Comparison of ENCODE assay signal across 22 mouse cellular contexts in the genomic region with DNA sequence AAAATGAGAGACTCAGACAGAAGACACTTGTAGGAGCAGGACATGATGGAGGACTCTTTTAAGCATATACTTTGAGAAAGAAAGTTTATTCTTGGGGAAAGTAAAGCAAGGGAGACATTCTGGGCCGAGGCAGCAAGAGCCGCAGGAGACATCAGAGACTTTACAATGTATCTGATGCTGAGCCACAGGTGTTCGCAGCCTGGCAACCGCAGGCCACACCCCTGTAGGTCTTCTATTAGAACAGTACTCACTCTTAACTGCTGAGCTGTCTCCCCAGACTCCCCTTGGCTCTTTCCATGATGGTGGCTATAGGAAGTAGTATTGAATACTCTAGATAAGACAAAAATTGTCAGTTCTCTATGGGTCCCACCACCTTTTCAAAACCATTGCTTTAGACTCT. TPM values are rescaled to one million over a fixed set of nuclear protein-coding genes. Genes with fewer than 3 reads are reported as not detected.
A peak's percentile ranks its signal among the peaks of the same experiment; 100 is the strongest.
DNase-seq lines count a peak whose midpoint lies in the region; ATAC-seq and TF ChIP-seq lines count a peak whose summit lies in the region.
"Had no signal": no experiment of that assay in that cellular context is flagged by ENCODE, and none has a peak within 500 bp of the region (broad histone marks: within the 10 kb centered on the region; RNA-seq: fewer than 3 reads in every experiment).

No protein-coding gene starts in this region.

- no peaks in the 10 kb centered on the region for H3K9me3 ChIP-seq in heart, embryonic 15.5 days (replicated peaks)
- H3K9me3 ChIP-seq: embryonic facial prominence, embryonic 13.5 days; embryonic facial prominence, embryonic 15.5 days; forebrain, embryonic 10.5 days; forebrain, embryonic 12.5 days had no signal

- ATAC-seq in heart, embryonic 15.5 days (replicated peaks; ENCODE audit: insufficient number of reproducible peaks, insufficient read depth, low FRiP score, low read depth) = no peak
- ATAC-seq: forebrain, embryonic 14.5 days had no signal

- 0 out of 2 replicates have a peak overlapping the region, but pooled peaks have one; percentile 35 for H3K27ac ChIP-seq in heart, embryonic 15.5 days
- no peak overlapping the region for H3K27ac ChIP-seq in thymus, adult 2 months (ENCODE audit: control insufficient read depth, insufficient read depth, low read length)
- H3K27ac ChIP-seq: embryonic facial prominence, embryonic 13.5 days; embryonic facial prominence, embryonic 15.5 days; forebrain, embryonic 10.5 days; forebrain, embryonic 12.5 days had no signal

- peaks cover 28% of the 10 kb centered on the region for H3K4me1 ChIP-seq in heart, embryonic 15.5 days (replicated peaks)
- peaks cover 6% of the 10 kb centered on the region for H3K4me1 ChIP-seq in thymus, adult 2 months (replicated peaks; ENCODE audit: control insufficient read depth, insufficient read depth, low read length)
- H3K4me1 ChIP-seq: embryonic facial prominence, embryonic 13.5 days had no signal

- TF ChIP-seq CTCF in thymus, adult 2 months (IDR thresholded peaks at IDR 0.05; ENCODE audit: borderline replicate concordance, control insufficient read depth, extremely low read depth, insufficient read depth, low read length, poor library complexity) = no peak

- no peak overlapping the region for H3K4me2 ChIP-seq in heart, embryonic 15.5 days
- H3K4me2 ChIP-seq: embryonic facial prominence, embryonic 13.5 days; embryonic facial prominence, embryonic 15.5 days; forebrain, embryonic 12.5 days had no signal

- no peak overlapping the region for H3K4me3 ChIP-seq in heart, embryonic 15.5 days
- no peak overlapping the region for H3K4me3 ChIP-seq in thymus, adult 2 months (ENCODE audit: control insufficient read depth, insufficient read depth, low read length)
- H3K4me3 ChIP-seq: embryonic facial prominence, embryonic 13.5 days; embryonic facial prominence, embryonic 15.5 days; erythroblast, embryonic 14.5 days; forebrain, embryonic 10.5 days; forebrain, embryonic 12.5 days had no signal

- no peak overlapping the region for H3K9ac ChIP-seq in heart, embryonic 15.5 days
- H3K9ac ChIP-seq: embryonic facial prominence, embryonic 13.5 days; embryonic facial prominence, embryonic 15.5 days; forebrain, embryonic 12.5 days had no signal

- H3K27me3 ChIP-seq in heart, embryonic 15.5 days = no peaks in the 10 kb centered on the region
- H3K27me3 ChIP-seq in thymus, adult 2 months (ENCODE audit: control insufficient read depth, insufficient read depth, low read length) = no peaks in the 10 kb centered on the region
- H3K27me3 ChIP-seq: embryonic facial prominence, embryonic 13.5 days; embryonic facial prominence, embryonic 15.5 days had no signal

- H3K36me3 ChIP-seq in heart, embryonic 15.5 days = no peaks in the 10 kb centered on the region
- H3K36me3 ChIP-seq in thymus, adult 2 months (ENCODE audit: control insufficient read depth, insufficient read depth, low read length) = no peaks in the 10 kb centered on the region
- H3K36me3 ChIP-seq: embryonic facial prominence, embryonic 13.5 days; embryonic facial prominence, embryonic 15.5 days; forebrain, embryonic 10.5 days; forebrain, embryonic 12.5 days had no signal

- 54% methylated on average over 4 of the region's 4 CpGs for WGBS in heart, embryonic 15.5 days
- 42% methylated on average over 4 of the region's 4 CpGs for WGBS in thymus, adult 2 months

- no peak for TF ChIP-seq POLR2A in thymus, adult 2 months (IDR thresholded peaks at IDR 0.05; ENCODE audit: control insufficient read depth, extremely low read depth, insufficient read depth, low read length, poor library complexity)

- DNase-seq in heart, adult 8-10 months (ENCODE audit: low spot score) = no peak
- peak; percentile 52 for DNase-seq in thymus, postnatal 0 days (ENCODE audit: low spot score)
- no peak for DNase-seq in thymus, postnatal 10 days (ENCODE audit: low spot score in 2 of 2)
- DNase-seq in thymus, postnatal 4 days = peak; percentile 43
- no peak for DNase-seq in thymus, adult 2 months
- DNase-seq: adrenal gland, adult 2 months; adrenal gland, postnatal 10 days; adrenal gland, postnatal 25 days; cerebellum, adult 11 months; cerebellum, adult 18-20 months; cerebellum, adult 8-10 months; cerebellum, adult 9-11 months; cerebellum, postnatal 14 days; cerebellum, postnatal 36 days; embryo, embryonic 11 days had no signal

RNA-seq across cellular contexts. Expression of gene Smyd2, which starts 7.7 kb away (rescaled TPM):
- polyA plus RNA-seq in heart, embryonic 15.5 days (2015; fragmentation: Nextera tagmentation; extraction: Ambion mirVana) = 208 and 210 TPM in 2 replicates
- 100 to 1,000 TPM in 2 of 4 experiments, 10 to 100 TPM in 2; 83.0 to 114 (median 106) TPM for total RNA-seq in heart, adult 8-10 months (2022)
- 64.7 and 64.9 TPM in 2 replicates for polyA plus RNA-seq in thymus, postnatal 0 days (2015; fragmentation: Nextera tagmentation; extraction: Ambion mirVana)
- 33.2 and 36.5 TPM in 2 replicates for polyA plus RNA-seq in thymus, adult 2 months (2012; rRNA removed)

Comparison
In these comparisons a context has a peak if more than half of its experiments do, and no peak if none do; other contexts are left out.
1. DNase-seq: peak in thymus, postnatal 0 days (single experiment) and thymus, postnatal 4 days (single experiment); none in heart, adult 8-10 months (single experiment), thymus, postnatal 10 days (0 of 2) and thymus, adult 2 months (single experiment).